Mouse (Mus musculus) thymus, adult 2 months (tissue): Measurements from ENCODE around the gene Mtnr1a. TPM values are rescaled to one million over a fixed set of nuclear protein-coding genes. Genes with fewer than 3 reads are reported as not detected.

ENCODE experiments used
- DNase-seq: peaks from one replicate; pipeline ENCODE4 v3.0.0; 2021
- H3K27ac ChIP-seq: fragments of 200-500 bp; 2 replicates; pipeline ENCODE4 v1.5.1; 2012; ENCODE audit warnings: low read length, control low read depth; ENCODE audit not compliant: control insufficient read depth, insufficient read depth
- H3K27me3 ChIP-seq: fragments of 200-500 bp; 2 replicates; pipeline ENCODE4 v1.6.1; 2012; ENCODE audit warnings: mild to moderate bottlenecking, low read length, moderate library complexity, mixed read lengths; ENCODE audit not compliant: control insufficient read depth, insufficient read depth
- H3K36me3 ChIP-seq: fragments of 200-500 bp; 2 replicates; pipeline ENCODE4 v1.6.1; 2012; ENCODE audit warnings: mild to moderate bottlenecking, low read length, moderate library complexity; ENCODE audit not compliant: control insufficient read depth, insufficient read depth
- H3K4me1 ChIP-seq: fragments of 200-500 bp; replicated peaks from 2 replicates; pipeline ENCODE4 v1.6.1; 2012; ENCODE audit warnings: low read length; ENCODE audit not compliant: control insufficient read depth, insufficient read depth
- H3K4me3 ChIP-seq: fragments of 200-500 bp; 2 replicates; pipeline ENCODE4 v1.5.1; 2012; ENCODE audit warnings: mild to moderate bottlenecking, low read length, control low read depth, moderate library complexity; ENCODE audit not compliant: control insufficient read depth, insufficient read depth
- CTCF ChIP-seq: fragments of 200-500 bp; IDR thresholded peaks from 2 replicates; pipeline ENCODE4 v1.5.1; 2012; ENCODE audit warnings: mild to moderate bottlenecking, control low read depth, low read length, moderate library complexity, borderline replicate concordance; ENCODE audit not compliant: control insufficient read depth, poor library complexity, insufficient read depth; ENCODE audit errors: extremely low read depth
- POLR2A ChIP-seq: fragments of 200-500 bp; IDR thresholded peaks from 2 replicates; pipeline ENCODE4 v1.6.1; 2012; ENCODE audit warnings: mild to moderate bottlenecking, low read length, control low read depth, moderate library complexity; ENCODE audit not compliant: control insufficient read depth, poor library complexity, insufficient read depth; ENCODE audit errors: extremely low read depth
- WGBS: fragments of 180-500 bp; shearing (Covaris S2); methylation state at CpG from one replicate; pipeline ENCODE4 v1.1.7; 2018; 5-methylcytosine and 5-hydroxymethylcytosine counted together
- polyA plus RNA-seq: library from polyadenylated mRNA; depleted of rRNA; stranded (reverse); fragments of >200 nt; gene quantifications from 2 replicates; pipeline ENCODE4 v1.2.3, GENCODE M21; 2012

Gene Mtnr1a
- polyA plus RNA-seq, 1 experiment: 0.08 TPM

DNA sequence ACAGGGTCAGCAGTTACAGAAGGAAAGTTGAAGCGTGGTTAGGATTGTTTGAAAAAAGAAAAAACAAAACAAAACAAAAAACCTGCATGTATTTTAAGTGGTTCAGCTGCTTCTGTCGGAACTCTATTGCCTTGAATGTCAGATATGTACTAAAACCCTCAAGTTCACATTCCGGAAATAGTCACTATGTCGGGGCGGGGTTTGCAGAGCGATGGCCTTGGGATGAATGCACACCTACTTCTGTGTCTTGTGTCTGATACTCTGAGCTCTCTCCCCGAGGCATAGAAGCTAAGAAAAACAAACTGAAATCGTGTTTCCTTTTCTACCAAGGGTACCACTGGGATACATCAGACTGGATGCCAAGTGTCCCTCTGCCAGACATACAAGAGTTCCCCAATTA is 18.5 kb upstream of the Mtnr1a start:
- no peak overlapping the region for H3K27ac ChIP-seq
- 89% methylated on average over 8 of the region's 8 CpGs for WGBS
- no peaks in the 10 kb centered on the region for H3K36me3 ChIP-seq
- H3K4me3 ChIP-seq: no peak overlapping the region
- TF ChIP-seq POLR2A: no peak
- TF ChIP-seq CTCF: no peak
- DNase-seq: no peak
- no peaks in the 10 kb centered on the region for H3K4me1 ChIP-seq
- no peaks in the 10 kb centered on the region for H3K27me3 ChIP-seq

GRCm38 (mm10) chr8:45051236-45051635 is 17.7 kb upstream of the Mtnr1a start:
- H3K4me1 ChIP-seq: no peaks in the 10 kb centered on the region
- no peaks in the 10 kb centered on the region for H3K27me3 ChIP-seq
- WGBS: 97% methylated on average over 30 of the region's 30 CpGs
- no peak overlapping the region for H3K4me3 ChIP-seq
- TF ChIP-seq POLR2A (no peak), CTCF (no peak)
- no peak for DNase-seq
- H3K27ac ChIP-seq: no peak overlapping the region
- no peaks in the 10 kb centered on the region for H3K36me3 ChIP-seq

- H3K4me3 ChIP-seq: no peak overlapping the region
- no peaks in the 10 kb centered on the region for H3K36me3 ChIP-seq
- H3K27me3 ChIP-seq: no peaks in the 10 kb centered on the region
- TF ChIP-seq POLR2A (no peak), CTCF (no peak)
- no peak overlapping the region for H3K27ac ChIP-seq
- no peaks in the 10 kb centered on the region for H3K4me1 ChIP-seq
- DNase-seq: no peak
- 82% methylated on average over 1 of the region's 1 CpGs for WGBS
Observed at GRCm38 (mm10) chr8:45052205-45052604, 16.7 kb upstream of the Mtnr1a start.

DNA sequence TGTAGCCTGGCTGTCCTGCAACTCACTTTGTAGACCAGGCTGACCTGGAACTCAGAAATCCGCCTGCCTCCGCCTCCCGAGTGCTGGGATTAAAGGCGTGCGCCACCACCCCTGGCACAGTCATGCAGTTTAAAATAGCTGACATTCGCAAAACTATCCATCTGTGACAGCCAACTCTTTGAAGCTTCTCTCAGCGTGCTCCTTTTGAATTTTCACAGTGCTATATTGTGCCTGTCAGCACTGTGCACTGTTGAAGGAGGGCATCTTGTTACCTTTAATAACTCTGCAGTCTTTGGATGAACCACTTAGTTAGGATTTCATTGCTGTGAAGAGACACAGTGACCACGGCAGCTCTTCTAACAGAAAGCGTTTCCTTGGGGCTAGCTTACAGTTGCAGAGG is 16.3 kb upstream of the Mtnr1a start:
- TF ChIP-seq POLR2A (no peak), CTCF (no peak)
- no peak overlapping the region for H3K4me3 ChIP-seq
- H3K27ac ChIP-seq: no peak overlapping the region
- no peaks in the 10 kb centered on the region for H3K36me3 ChIP-seq
- DNase-seq: no peak
- H3K4me1 ChIP-seq: no peaks in the 10 kb centered on the region
- H3K27me3 ChIP-seq: no peaks in the 10 kb centered on the region
- 96% methylated on average over 9 of the region's 9 CpGs for WGBS

DNA sequence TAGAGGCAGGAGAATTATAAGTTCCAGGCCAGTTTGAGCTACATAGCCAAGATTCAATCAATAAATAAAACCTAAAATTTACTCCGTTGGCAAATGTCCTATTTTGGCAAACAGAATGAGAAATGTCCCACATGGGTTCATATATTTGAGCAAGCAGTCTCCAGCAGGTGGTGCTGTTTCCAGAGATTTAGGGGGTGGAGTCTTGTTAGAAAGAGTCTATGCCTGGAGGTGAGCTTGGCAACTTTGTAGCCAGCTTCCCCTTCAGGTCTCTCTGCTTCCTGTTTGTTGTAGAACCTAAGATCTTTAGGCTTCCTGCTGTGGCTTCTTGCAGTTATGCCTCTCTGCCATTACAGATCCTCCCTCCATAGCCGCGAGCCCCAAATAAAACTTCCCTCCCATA is 13.4 kb upstream of the Mtnr1a start:
- H3K27ac ChIP-seq: no peak overlapping the region
- WGBS: 94% methylated on average over 3 of the region's 3 CpGs
- TF ChIP-seq CTCF: no peak
- TF ChIP-seq POLR2A: no peak
- DNase-seq: no peak
- no peak overlapping the region for H3K4me3 ChIP-seq
- H3K27me3 ChIP-seq: no peaks in the 10 kb centered on the region
- no peaks in the 10 kb centered on the region for H3K36me3 ChIP-seq
- H3K4me1 ChIP-seq: no peaks in the 10 kb centered on the region

DNA sequence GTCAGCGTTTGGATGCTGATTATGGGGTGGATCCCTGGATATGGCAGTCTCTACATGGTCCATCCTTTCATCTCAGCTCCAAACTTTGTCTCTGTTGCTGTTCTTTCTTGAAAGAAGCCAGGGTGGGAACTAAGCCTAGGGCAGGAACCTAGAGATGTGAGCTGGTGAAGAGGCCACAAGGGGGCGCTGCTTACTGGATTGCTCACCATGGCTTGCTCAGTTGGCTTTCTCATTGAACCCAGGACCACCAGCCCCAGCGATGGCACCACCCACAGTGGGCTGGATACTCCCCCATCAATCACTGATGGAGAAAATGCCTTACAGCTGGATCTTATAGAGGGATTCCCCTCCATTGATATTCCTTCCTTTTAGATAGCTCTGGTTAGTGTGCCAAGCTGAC is 12.1 kb upstream of the Mtnr1a start:
- H3K4me1 ChIP-seq: no peaks in the 10 kb centered on the region
- no peaks in the 10 kb centered on the region for H3K36me3 ChIP-seq
- no peaks in the 10 kb centered on the region for H3K27me3 ChIP-seq
- no peak for DNase-seq
- TF ChIP-seq CTCF (no peak), POLR2A (no peak)
- H3K27ac ChIP-seq: no peak overlapping the region
- H3K4me3 ChIP-seq: no peak overlapping the region
- WGBS: 35% methylated on average over 3 of the region's 3 CpGs

- WGBS: 82% methylated on average over 2 of the region's 2 CpGs
- no peak overlapping the region for H3K27ac ChIP-seq
- no peak overlapping the region for H3K4me3 ChIP-seq
- no peaks in the 10 kb centered on the region for H3K27me3 ChIP-seq
- DNase-seq: no peak
- TF ChIP-seq POLR2A: no peak
- no peak for TF ChIP-seq CTCF
- no peaks in the 10 kb centered on the region for H3K36me3 ChIP-seq
- H3K4me1 ChIP-seq: no peaks in the 10 kb centered on the region
Observed at GRCm38 (mm10) chr8:45060083-45060482, 8.9 kb upstream of the Mtnr1a start.
